Mouse (Mus musculus): ENCODE measurements at regions not wholly inside any gene's neighbourhood (a gene's known extent, or its start where the extent isn't known, plus 50 kb on each side); places are given as distances from the start of the nearest gene placed in this dataset.

DNA sequence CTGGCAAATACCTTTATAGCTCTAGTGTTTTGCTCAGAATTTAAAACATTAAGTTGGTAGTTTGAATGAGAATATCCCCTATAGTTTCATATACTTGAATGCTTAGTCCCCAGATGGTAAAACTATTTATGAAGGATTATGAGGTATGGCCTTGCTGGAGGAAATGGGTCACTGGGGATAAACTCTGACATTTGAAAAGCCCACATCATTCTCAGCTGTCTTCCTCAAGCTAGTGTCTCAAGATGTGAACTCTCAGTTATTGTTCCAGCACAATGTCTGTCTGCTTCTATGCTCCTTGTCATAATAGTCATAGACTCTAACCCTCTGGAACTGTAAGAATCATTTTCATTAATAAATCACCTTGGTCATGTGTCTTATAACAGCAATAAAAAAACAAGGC lies 2004.1 kb upstream of the Gm8797 start:
- in situ Hi-C loops (cut with MboI; ENCODE audit: low pct_unique_long_range_greater_than_20kb in 1 of 2, low sequenced_read_pairs in 2 of 2, unreplicated experiment in 1 of 2): no loop called here

DNA sequence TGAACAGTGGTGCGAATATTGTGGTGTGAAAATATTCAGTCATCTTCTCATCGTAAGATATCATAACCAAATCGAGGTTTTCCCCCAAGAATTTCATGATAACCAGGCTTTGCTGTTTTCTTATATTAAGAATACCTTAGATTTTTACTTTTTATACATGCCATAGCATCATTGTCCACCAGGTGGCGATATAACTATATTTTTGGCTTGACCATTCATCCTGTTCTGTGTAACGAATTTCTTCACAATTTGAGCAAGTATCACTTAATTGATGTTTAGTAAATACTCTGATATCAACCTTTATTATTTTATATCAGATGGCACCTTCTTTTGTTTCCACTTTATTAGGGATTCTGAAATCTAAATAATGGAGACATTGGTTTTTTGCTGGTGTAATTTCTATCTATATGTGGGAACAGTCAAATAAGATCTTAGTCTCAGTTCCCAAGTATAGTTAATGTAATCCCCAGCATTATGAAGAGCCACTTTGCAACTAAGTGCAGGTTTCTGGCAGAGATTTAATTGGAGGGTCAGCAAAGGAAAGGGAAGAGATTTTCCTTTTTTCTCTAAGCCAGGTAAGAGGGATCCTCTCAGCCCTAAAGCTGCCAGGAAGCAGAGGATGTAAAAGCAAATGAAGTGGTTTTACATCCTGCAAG lies 1998.9 kb upstream of the Gm8797 start:
- in situ Hi-C loops (cut with MboI; ENCODE audit: low pct_unique_long_range_greater_than_20kb in 1 of 2, low sequenced_read_pairs in 2 of 2, unreplicated experiment in 1 of 2): loop anchor here in 1 of 2 experiments (25.0 kb wide), 1 partner anchor 586 kb away; no protein-coding TSS in a partner anchor

DNA sequence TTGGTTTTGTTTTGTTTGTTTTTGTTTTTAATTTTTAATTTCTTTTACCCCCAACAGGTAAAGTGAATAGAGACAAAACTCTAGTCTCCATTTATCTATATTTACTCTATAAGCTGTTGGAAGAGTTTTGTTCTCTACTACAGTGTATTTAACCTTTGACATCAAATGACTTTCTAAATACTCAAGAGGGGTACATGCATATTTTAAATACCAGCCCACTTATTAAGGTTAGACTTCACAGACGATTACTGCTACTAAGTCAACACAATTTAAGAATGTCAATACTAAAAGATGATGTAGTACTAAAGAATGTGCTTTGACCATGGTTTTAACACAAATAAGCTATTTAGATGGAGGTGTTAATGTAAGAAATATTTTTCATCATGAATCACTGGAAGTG lies 1989.3 kb upstream of the Gm8797 start:
- in situ Hi-C loops (cut with MboI; ENCODE audit: low pct_unique_long_range_greater_than_20kb in 1 of 2, low sequenced_read_pairs in 2 of 2, unreplicated experiment in 1 of 2): loop anchor here in 1 of 2 experiments (25.0 kb wide), 1 partner anchor 576 kb away; no protein-coding TSS in a partner anchor

DNA sequence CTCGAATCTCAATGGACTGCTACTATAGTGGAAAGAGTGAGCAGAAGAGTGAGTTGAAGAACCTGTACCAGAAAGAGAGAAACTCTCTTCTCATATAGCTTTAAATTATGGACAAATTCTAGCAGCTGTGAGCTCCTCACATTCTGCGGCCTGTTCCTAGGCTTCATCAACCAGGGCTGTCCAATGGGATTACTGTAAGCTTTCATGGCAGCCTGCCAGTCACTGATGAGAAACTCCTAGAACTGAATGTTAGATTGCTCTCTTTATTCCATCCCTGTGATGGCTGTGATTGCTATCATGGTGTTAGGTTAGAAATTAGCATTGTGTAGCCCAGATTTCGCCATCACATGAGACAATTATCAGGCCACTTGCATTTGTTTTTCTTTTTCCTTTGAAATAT lies 1966.4 kb upstream of the Gm8797 start:
- in situ Hi-C loops (cut with MboI; ENCODE audit: low pct_unique_long_range_greater_than_20kb in 1 of 2, low sequenced_read_pairs in 2 of 2, unreplicated experiment in 1 of 2): no loop called here

DNA sequence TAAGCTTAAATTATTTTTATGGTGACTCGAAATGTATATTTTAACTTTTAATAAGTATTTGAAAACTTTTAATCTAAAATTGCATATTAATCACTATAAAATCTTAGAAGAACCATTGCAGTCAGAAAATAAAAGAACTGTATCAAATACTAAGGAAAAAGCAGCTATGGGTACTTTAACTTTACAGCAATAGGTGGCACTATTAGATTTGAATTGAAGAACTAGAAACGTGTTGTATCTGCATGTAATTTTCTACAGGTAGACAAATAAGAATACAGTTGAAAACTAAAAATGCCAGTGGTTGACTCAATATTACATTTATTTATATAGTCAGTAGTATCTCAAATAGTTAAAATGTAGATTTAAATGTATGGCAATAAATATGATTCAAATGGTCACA lies 1964.6 kb upstream of the Gm8797 start:
- in situ Hi-C loops (cut with MboI; ENCODE audit: low pct_unique_long_range_greater_than_20kb in 1 of 2, low sequenced_read_pairs in 2 of 2, unreplicated experiment in 1 of 2): no loop called here

DNA sequence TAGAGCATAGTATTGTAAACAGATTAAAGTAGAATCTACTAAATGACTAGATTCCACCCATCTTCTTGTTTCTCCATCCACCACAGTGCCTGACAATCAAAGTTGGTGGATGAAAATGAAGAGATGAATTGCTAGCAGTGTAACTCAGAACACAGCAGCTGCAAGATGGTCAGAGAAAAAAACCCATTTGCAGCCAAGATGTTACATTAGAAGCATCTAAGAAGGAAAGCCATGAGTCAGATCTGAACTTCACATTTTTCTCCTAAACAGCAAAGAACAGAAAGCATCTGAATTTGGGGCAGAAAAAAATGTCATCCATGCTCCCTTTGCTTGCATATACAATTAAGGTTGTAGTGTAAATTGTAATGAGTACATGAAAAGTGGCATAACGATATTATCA lies 1942.8 kb upstream of the Gm8797 start:
- in situ Hi-C loops (cut with MboI; ENCODE audit: low pct_unique_long_range_greater_than_20kb in 1 of 2, low sequenced_read_pairs in 2 of 2, unreplicated experiment in 1 of 2): no loop called here

DNA sequence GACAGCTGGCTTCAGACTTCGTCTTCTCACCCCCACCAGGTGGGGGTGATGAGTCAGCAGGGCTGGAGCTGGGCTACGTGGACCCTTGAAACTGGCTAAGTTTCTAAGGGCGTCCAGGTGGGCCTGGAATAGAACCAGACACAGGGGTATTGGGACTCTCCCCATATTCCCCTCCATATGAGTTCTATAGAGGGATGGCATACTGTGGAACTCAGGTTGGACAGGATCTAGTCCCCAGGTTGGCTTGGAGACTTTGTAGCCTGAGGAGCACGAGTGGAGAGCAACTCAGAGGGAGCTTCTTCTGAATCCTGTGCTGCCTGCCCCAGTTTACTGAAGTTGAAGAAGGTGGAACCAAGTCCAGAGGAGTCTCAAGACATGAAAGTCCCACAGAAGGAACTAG lies 1921.6 kb upstream of the Gm8797 start:
- in situ Hi-C loops (cut with MboI; ENCODE audit: low pct_unique_long_range_greater_than_20kb in 1 of 2, low sequenced_read_pairs in 2 of 2, unreplicated experiment in 1 of 2): no loop called here

DNA sequence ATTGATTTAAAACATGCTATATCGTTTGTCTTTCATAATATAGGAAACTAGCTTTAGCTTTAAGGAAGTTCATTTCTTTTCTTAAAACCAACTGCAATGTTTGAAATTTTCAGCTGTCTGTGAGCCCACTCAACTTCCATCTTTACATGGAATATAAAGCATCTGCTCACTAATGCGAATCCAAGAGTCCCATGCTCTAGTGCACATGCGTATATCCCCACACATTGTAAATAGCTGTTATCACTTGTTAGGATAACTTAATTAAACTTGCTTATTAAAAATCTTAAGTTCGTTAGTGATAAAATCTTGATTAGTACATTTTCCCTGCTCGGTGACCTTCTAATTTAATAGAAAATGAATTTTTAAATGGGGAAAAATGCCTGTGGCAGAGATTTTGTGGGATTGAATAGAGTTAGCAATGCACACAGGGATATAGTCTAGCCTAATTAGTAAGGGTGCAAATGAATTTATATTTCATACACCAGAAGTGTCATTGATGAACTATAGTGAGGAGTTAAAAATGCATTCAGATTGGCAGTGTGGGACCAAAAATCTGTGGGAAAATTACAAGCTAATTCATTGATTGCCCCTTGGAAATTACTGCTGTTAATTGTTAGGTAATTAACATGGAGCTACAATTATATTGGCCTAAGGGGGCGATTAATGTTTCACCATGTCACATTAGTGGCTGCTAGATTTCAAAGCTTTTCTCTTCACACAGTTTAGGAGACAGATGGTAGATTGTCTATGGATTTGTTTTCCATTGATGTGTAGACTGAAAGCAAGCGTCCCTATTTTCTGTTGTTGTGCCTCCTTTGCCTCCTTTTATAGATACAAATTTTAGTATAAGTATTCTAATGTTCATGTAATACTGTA lies 1919.0 kb upstream of the Gm8797 start:
- in situ Hi-C loops (cut with MboI; ENCODE audit: low pct_unique_long_range_greater_than_20kb in 1 of 2, low sequenced_read_pairs in 2 of 2, unreplicated experiment in 1 of 2): no loop called here

All from mouse embryonic stem cell (cell line).